Mouse (Mus musculus) bone marrow macrophage, adult 2 months (primary cell): ENCODE measurements around the gene Tfap2b. TPM values are rescaled to one million over a fixed set of nuclear protein-coding genes. Genes with fewer than 3 reads are reported as not detected.

Source experiments
- H3K27ac ChIP-seq: 2 replicates; pipeline ENCODE4 v1.5.1; 2012; ENCODE audit warnings: low read depth, low read length; ENCODE audit not compliant: insufficient read depth
- H3K4me1 ChIP-seq: 2 replicates; pipeline ENCODE4 v1.6.1; 2012; ENCODE audit warnings: low read length; ENCODE audit not compliant: control insufficient read depth, insufficient read depth
- H3K4me3 ChIP-seq: 2 replicates; pipeline ENCODE4 v1.5.1; 2012; ENCODE audit warnings: mild to moderate bottlenecking, low read length, moderate library complexity; ENCODE audit not compliant: insufficient read depth
- CTCF ChIP-seq: IDR thresholded peaks from 2 replicates; pipeline ENCODE4 v1.5.1; 2012; ENCODE audit warnings: low read depth, mild to moderate bottlenecking, low read length, moderate library complexity
- POLR2A ChIP-seq: IDR thresholded peaks from 2 replicates; pipeline ENCODE4 v1.6.1; 2012; ENCODE audit warnings: mild to moderate bottlenecking, low read depth, low read length, borderline replicate concordance
- polyA plus RNA-seq: library from polyadenylated mRNA; stranded (reverse); fragments of >200 nt; gene quantifications from 2 replicates; pipeline ENCODE4 v1.2.4, GENCODE M21; 2012; ENCODE audit not compliant: missing spikeins, insufficient read depth, insufficient read length

Gene Tfap2b
- polyA plus RNA-seq: not detected in 2 replicates

- TF ChIP-seq POLR2A (no peak), CTCF (no peak)
Observed at GRCm38 (mm10) chr1:19208641-19209358, at the start of gene Tfap2b. TSS of gene Tfap2b (plus strand) at chr1:19208914.

DNA sequence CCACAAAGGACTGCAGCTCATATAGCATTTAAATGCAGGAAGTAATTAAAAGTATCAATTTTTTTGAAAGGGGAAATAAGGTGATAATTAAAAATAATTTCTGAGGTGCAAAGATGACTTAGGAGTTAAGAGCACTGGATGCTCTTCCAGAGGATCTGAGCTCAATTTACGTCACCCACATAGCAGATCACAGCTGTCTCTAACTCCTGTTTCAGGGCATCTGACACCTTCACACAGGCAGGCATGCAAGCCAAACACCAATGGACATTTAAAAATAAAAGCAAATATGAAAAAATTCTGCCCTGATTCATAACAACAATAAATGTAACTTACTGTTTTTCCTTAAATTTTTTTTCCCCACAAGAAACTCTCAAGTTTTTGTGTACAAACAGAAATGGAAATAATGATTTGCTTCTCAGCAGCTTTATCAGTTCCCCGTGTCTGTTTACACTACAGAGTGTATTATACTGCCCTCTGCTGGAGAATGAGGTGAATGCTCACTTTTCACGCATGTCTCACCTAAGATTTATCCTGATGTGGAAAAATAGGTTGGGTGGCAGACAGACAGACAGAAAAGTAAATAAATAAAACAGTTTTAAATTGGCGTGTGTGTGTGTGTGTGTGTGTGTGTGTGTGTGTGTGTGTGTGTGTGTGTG is 29.8 kb upstream of the Tfap2b start:
- H3K4me1 ChIP-seq: no peaks in the 10 kb centered on the region
- no peak overlapping the region for H3K4me3 ChIP-seq
- TF ChIP-seq POLR2A (no peak), CTCF (no peak)
- no peak overlapping the region for H3K27ac ChIP-seq

More at GRCm38 (mm10) chr1:19208641-19209358, at the start of gene Tfap2b:
- Histone ChIP-seq H3K27ac (no peak within 1 kb of the TSS), H3K4me3 (peak within 1 kb of the TSS; percentile 24; the same call in 1 of the 2 replicates), H3K4me1 (no peaks in the 10 kb centered on the region)

DNA sequence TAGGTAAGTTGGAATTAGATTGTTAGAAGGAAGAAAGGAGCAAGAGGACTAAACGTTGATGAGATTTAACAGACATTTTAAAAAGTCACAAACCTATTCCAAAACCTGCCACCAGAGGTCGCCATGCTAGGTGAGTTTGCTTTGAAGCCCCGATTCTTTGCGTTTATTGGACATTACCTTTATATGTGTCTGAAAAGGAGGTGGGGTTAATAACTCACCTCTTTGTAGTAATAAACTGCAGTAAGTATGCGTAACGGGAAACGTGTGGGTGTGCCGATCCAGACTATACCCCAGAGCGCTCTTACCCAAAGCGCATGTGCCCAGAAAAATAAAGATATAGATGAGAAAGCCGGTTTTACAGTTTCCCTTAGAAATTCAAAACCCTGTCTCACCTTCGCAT is 3.1 kb upstream of the Tfap2b start:
- peak overlapping the region; percentile 2; the same call in 1 of the 2 replicates for H3K4me3 ChIP-seq

GRCm38 (mm10) chr1:19206194-19206593 is 2.5 kb upstream of the Tfap2b start:
- no peaks in the 10 kb centered on the region for H3K4me1 ChIP-seq
- no peak overlapping the region for H3K4me3 ChIP-seq
- no peak overlapping the region for H3K27ac ChIP-seq
- TF ChIP-seq CTCF (no peak), POLR2A (no peak)

More for the DNA sequence above, 3.1 kb upstream of the Tfap2b start:
- H3K27ac ChIP-seq: no peak overlapping the region
- no peaks in the 10 kb centered on the region for H3K4me1 ChIP-seq
- TF ChIP-seq CTCF (peak; percentile 66; the same call in 1 of the 2 replicates), POLR2A (no peak)

GRCm38 (mm10) chr1:19207611-19208010 is 1.1 kb upstream of the Tfap2b start:
- TF ChIP-seq POLR2A: no peak
- no peak for TF ChIP-seq CTCF
- Histone ChIP-seq H3K4me1 (no peaks in the 10 kb centered on the region), H3K4me3 (no peak overlapping the region), H3K27ac (no peak overlapping the region)

GRCm38 (mm10) chr1:19209359-19209745 is 638 bp downstream of the Tfap2b start:
- no peak for TF ChIP-seq POLR2A
- TF ChIP-seq CTCF: no peak
- H3K27ac ChIP-seq: no peak overlapping the region
- H3K4me3 ChIP-seq: no peak overlapping the region
- no peaks in the 10 kb centered on the region for H3K4me1 ChIP-seq

- Histone ChIP-seq H3K4me1 (no peaks in the 10 kb centered on the region), H3K27ac (no peak overlapping the region), H3K4me3 (peak overlapping the region; percentile 24; the same call in 1 of the 2 replicates)
- TF ChIP-seq POLR2A (no peak), CTCF (no peak)
Observed at GRCm38 (mm10) chr1:19209776-19210175, 1.1 kb downstream of the Tfap2b start.

DNA sequence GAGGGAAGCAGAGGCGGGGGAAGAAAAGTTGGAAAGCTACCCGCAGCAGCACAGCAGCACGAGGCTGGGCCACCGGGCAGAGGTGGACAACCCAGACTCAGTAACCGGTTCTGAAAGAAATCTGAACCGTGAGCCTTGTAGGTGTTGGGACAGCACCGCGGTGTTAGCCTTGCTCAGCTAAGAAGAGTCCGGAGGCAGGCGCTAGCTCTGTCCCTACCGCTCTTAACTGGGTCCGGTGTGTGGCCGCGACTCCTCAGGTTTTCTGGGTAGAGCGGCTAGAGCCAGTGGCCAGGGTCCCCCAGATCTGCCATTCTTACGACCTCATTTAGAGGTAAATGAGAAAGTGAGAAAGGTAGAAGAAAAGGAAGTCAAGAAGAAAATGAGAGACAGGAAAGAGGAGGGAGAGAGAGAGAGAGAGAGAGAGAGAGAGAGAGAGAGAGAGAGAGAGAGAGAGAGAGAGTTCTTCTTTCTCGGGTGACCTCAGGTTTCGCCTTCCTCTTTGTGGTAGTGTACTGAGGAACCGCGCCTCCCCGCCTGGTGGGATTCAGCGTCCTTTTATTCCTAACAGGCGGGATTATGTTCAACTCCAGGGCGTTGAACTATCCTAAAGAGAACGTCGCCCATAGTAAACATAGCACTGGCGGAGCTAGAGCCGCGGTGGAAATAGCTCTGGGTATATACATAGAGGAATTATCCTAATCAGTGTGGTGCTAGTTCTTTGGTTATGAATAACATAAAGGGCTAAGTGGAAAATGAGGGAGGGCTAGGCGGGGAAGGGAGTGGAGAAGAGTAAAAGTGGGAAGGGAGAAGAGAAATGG is 1.7 kb downstream of the Tfap2b start:
- H3K4me1 ChIP-seq: no peaks in the 10 kb centered on the region
- H3K4me3 ChIP-seq: 0 out of 2 replicates have a peak overlapping the region, but pooled peaks have one; percentile 24
- TF ChIP-seq POLR2A: no peak
- TF ChIP-seq CTCF: no peak
- H3K27ac ChIP-seq: no peak overlapping the region

GRCm38 (mm10) chr1:19211033-19211405 is 2.3 kb downstream of the Tfap2b start:
- H3K4me1 ChIP-seq: no peaks in the 10 kb centered on the region
- TF ChIP-seq POLR2A: no peak
- no peak for TF ChIP-seq CTCF
- H3K27ac ChIP-seq: no peak overlapping the region
- H3K4me3 ChIP-seq: no peak overlapping the region
